Mouse (Mus musculus) layer of hippocampus, adult 9-10 months (tissue): ENCODE results near the gene Gjb5.

Experiments
- DNase-seq: peaks from one replicate; pipeline ENCODE4 v3.0.0; 2022; ENCODE audit warnings: low spot score

Gjb5 gene

DNA sequence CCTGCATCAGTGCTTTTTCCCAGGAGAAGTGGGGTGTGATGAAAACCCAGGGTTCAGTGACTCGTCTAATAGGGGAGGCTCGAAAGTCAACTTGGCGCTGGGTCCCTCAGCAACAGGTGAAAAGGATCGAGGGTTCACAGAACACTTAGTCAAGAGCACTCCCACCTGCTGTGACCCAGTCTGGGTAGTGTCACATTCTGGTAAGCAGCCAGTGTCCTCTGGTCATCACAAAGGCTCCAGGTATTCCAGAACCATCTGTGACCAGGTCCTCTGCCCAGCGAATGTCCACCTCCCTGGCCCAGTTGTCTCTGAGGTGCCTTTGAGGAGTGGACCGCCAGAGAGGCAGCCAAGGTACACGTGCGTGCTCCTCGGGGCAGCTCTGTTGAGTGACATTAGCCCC lies 46.4 kb downstream of the Gjb5 start:
- DNase-seq, result no peak

DNA sequence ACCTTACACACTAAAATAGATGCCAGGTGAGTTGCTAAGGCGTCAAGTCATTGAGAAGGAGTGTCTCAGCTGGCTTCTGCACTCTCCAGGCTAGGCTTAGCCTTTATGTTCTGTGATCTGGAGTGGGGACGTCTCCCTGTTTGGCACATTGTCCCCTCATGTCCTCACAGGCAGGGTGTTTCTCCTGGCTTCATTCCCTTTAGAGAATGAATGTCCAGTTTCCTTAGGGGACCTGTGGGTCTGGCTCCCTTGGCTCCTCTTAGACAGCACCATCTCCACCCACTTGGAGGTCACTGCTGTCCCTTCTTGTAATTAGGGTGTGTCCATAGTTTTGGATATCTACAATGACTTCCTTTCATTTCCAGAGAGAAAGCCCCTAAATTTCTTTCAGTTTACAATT lies 51.1 kb downstream of the Gjb5 start:
- DNase-seq, result no peak
